Mouse (Mus musculus) stomach, embryonic 15.5 days (tissue): ENCODE data around the gene Ppfibp2. TPM values are rescaled to one million over a fixed set of nuclear protein-coding genes. Genes with fewer than 3 reads are reported as not detected.
A peak's percentile ranks its signal among the peaks of the same experiment; 100 is the strongest.

Experiments used
- ATAC-seq: fragments of 200-750 bp; cut with Nextera tagmentation; 2 replicates; pipeline ENCODE4 v1.8.0; 2017; ENCODE audit warnings: low read depth, moderate number of reproducible peaks, moderate TSS enrichment; ENCODE audit not compliant: insufficient read depth, low FRiP score
- H3K27ac ChIP-seq: fragments of 300-500 bp; sonication (generic); 2 replicates; pipeline ENCODE4 v1.5.1; 2015; ENCODE audit warnings: mild to moderate bottlenecking, inconsistent platforms
- H3K27me3 ChIP-seq: fragments of 300-500 bp; sonication (generic); replicated peaks from 2 replicates; pipeline ENCODE4 v1.6.1; 2015; ENCODE audit warnings: inconsistent platforms
- H3K36me3 ChIP-seq: fragments of 300-500 bp; sonication (generic); 2 replicates; pipeline ENCODE4 v1.6.1; 2015; ENCODE audit warnings: inconsistent platforms
- H3K4me1 ChIP-seq: fragments of 300-500 bp; sonication (generic); 2 replicates; pipeline ENCODE4 v1.6.1; 2015; ENCODE audit warnings: inconsistent platforms
- H3K4me2 ChIP-seq: fragments of 300-500 bp; sonication (generic); 2 replicates; pipeline ENCODE4 v1.6.1; 2015; ENCODE audit warnings: mild to moderate bottlenecking, inconsistent platforms
- H3K4me3 ChIP-seq: fragments of 300-500 bp; sonication (generic); replicated peaks from 2 replicates; pipeline ENCODE4 v1.5.1; 2015; ENCODE audit warnings: inconsistent platforms
- H3K9ac ChIP-seq: fragments of 300-500 bp; sonication (generic); 2 replicates; pipeline ENCODE4 v1.6.1; 2015; ENCODE audit warnings: inconsistent platforms
- H3K9me3 ChIP-seq: fragments of 300-500 bp; sonication (generic); 2 replicates; pipeline ENCODE4 v1.6.1; 2016; ENCODE audit warnings: inconsistent platforms
- WGBS: fragments of 180-500 bp; shearing (Covaris S2); methylation state at CpG from one replicate; pipeline ENCODE4 v1.1.7; 2015; 5-methylcytosine and 5-hydroxymethylcytosine counted together
- polyA plus RNA-seq: library from polyadenylated mRNA; unstranded; fragments of >200 nt; fragmentation: Nextera tagmentation; extraction: Ambion mirVana; gene quantifications from 2 replicates; pipeline ENCODE4 v1.2.1, GENCODE M21; 2015

The Ppfibp2 gene
- polyA plus RNA-seq, 1 experiment from 2014 or later: 13.7 TPM

- no peak for ATAC-seq
- Histone ChIP-seq H3K27me3 (no peaks in the 10 kb centered on the region), H3K4me3 (no peak overlapping the region), H3K9me3 (no peaks in the 10 kb centered on the region), H3K9ac (no peak overlapping the region), H3K27ac (no peak overlapping the region), H3K4me2 (no peak overlapping the region), H3K36me3 (no peaks in the 10 kb centered on the region), H3K4me1 (no peaks in the 10 kb centered on the region)
- WGBS: 74% methylated on average over 12 of the region's 12 CpGs
Measured at GRCm38 (mm10) chr7:107648937-107649688, 54.1 kb downstream of the Ppfibp2 start.

- ATAC-seq: no peak
- H3K4me2 ChIP-seq: no peak overlapping the region
- H3K9me3 ChIP-seq: no peaks in the 10 kb centered on the region
- no peaks in the 10 kb centered on the region for H3K36me3 ChIP-seq
- H3K4me3 ChIP-seq: no peak overlapping the region
- WGBS: 79% methylated on average over 7 of the region's 7 CpGs
- no peaks in the 10 kb centered on the region for H3K4me1 ChIP-seq
- H3K9ac ChIP-seq: no peak overlapping the region
- H3K27ac ChIP-seq: no peak overlapping the region
- H3K27me3 ChIP-seq: no peaks in the 10 kb centered on the region
Measured at GRCm38 (mm10) chr7:107649990-107650389, 55.0 kb downstream of the Ppfibp2 start.

- H3K36me3 ChIP-seq: no peaks in the 10 kb centered on the region
- no peak overlapping the region for H3K4me2 ChIP-seq
- ATAC-seq: no peak
- H3K27ac ChIP-seq: no peak overlapping the region
- H3K9me3 ChIP-seq: no peaks in the 10 kb centered on the region
- H3K4me3 ChIP-seq: no peak overlapping the region
- 56% methylated on average over 1 of the region's 1 CpGs for WGBS
- no peaks in the 10 kb centered on the region for H3K27me3 ChIP-seq
- no peaks in the 10 kb centered on the region for H3K4me1 ChIP-seq
- H3K9ac ChIP-seq: no peak overlapping the region
Measured at GRCm38 (mm10) chr7:107651821-107652220, 56.8 kb downstream of the Ppfibp2 start.

GRCm38 (mm10) chr7:107656451-107656850, 61.4 kb downstream of the Ppfibp2 start:
- WGBS: 64% methylated on average over 6 of the region's 6 CpGs

GRCm38 (mm10) chr7:107659186-107659918, 64.3 kb downstream of the Ppfibp2 start:
- Histone ChIP-seq H3K9me3 (no peaks in the 10 kb centered on the region), H3K4me3 (no peak overlapping the region), H3K4me2 (no peak overlapping the region), H3K36me3 (no peaks in the 10 kb centered on the region), H3K27me3 (no peaks in the 10 kb centered on the region), H3K27ac (no peak overlapping the region), H3K4me1 (peaks cover 18% of the 10 kb centered on the region), H3K9ac (no peak overlapping the region)
- WGBS: 69% methylated on average over 8 of the region's 8 CpGs
- ATAC-seq: no peak

More at GRCm38 (mm10) chr7:107656451-107656850, 61.4 kb downstream of the Ppfibp2 start:
- Histone ChIP-seq H3K4me1 (peaks cover 1% of the 10 kb centered on the region; the same call in 1 of the 2 replicates), H3K27ac (no peak overlapping the region), H3K4me2 (no peak overlapping the region), H3K4me3 (no peak overlapping the region), H3K36me3 (no peaks in the 10 kb centered on the region), H3K9ac (no peak overlapping the region), H3K9me3 (no peaks in the 10 kb centered on the region), H3K27me3 (no peaks in the 10 kb centered on the region)
- no peak for ATAC-seq

- ATAC-seq: peak; percentile 45; the same call in 1 of the 2 replicates
- Histone ChIP-seq H3K27ac (peak overlapping the region; percentile 73), H3K4me3 (no peak overlapping the region), H3K9ac (no peak overlapping the region), H3K9me3 (no peaks in the 10 kb centered on the region), H3K4me1 (peaks cover 34% of the 10 kb centered on the region), H3K27me3 (no peaks in the 10 kb centered on the region), H3K36me3 (no peaks in the 10 kb centered on the region), H3K4me2 (no peak overlapping the region)
- WGBS: 13% methylated on average over 8 of the region's 8 CpGs
Measured at GRCm38 (mm10) chr7:107661189-107661842, 66.3 kb downstream of the Ppfibp2 start.

- no peaks in the 10 kb centered on the region for H3K27me3 ChIP-seq
- 23% methylated on average over 5 of the region's 5 CpGs for WGBS
- no peak overlapping the region for H3K9ac ChIP-seq
- ATAC-seq: no peak
- H3K9me3 ChIP-seq: no peaks in the 10 kb centered on the region
- no peaks in the 10 kb centered on the region for H3K36me3 ChIP-seq
- peaks cover 40% of the 10 kb centered on the region for H3K4me1 ChIP-seq
- H3K4me2 ChIP-seq: no peak overlapping the region
- H3K4me3 ChIP-seq: no peak overlapping the region
- peak overlapping the region; percentile 81 for H3K27ac ChIP-seq
Measured at GRCm38 (mm10) chr7:107661843-107662281, 66.9 kb downstream of the Ppfibp2 start.

GRCm38 (mm10) chr7:107663621-107664020, 68.6 kb downstream of the Ppfibp2 start:
- no peak overlapping the region for H3K4me3 ChIP-seq
- no peak overlapping the region for H3K4me2 ChIP-seq
- no peaks in the 10 kb centered on the region for H3K27me3 ChIP-seq
- peak; percentile 24 for ATAC-seq
- peak overlapping the region; percentile 90 for H3K27ac ChIP-seq
- H3K9ac ChIP-seq: no peak overlapping the region
- H3K4me1 ChIP-seq: peaks cover 44% of the 10 kb centered on the region
- H3K9me3 ChIP-seq: no peaks in the 10 kb centered on the region
- 44% methylated on average over 6 of the region's 6 CpGs for WGBS
- no peaks in the 10 kb centered on the region for H3K36me3 ChIP-seq

GRCm38 (mm10) chr7:107664063-107665056, 69.4 kb downstream of the Ppfibp2 start:
- no peaks in the 10 kb centered on the region for H3K27me3 ChIP-seq
- peak; percentile 67 for ATAC-seq
- 26% methylated on average over 8 of the region's 8 CpGs for WGBS
- peak overlapping the region; percentile 57 for H3K4me2 ChIP-seq
- H3K4me3 ChIP-seq: peak overlapping the region; percentile 39
- peaks cover 44% of the 10 kb centered on the region for H3K4me1 ChIP-seq
- peak overlapping the region; percentile 90 for H3K27ac ChIP-seq
- H3K9ac ChIP-seq: no peak overlapping the region
- H3K36me3 ChIP-seq: no peaks in the 10 kb centered on the region
- no peaks in the 10 kb centered on the region for H3K9me3 ChIP-seq

GRCm38 (mm10) chr7:107665221-107665585, 70.2 kb downstream of the Ppfibp2 start:
- ATAC-seq: no peak
- Histone ChIP-seq H3K27me3 (no peaks in the 10 kb centered on the region), H3K4me2 (peak overlapping the region; percentile 57), H3K4me3 (peak overlapping the region; percentile 39), H3K4me1 (peaks cover 44% of the 10 kb centered on the region), H3K27ac (peak overlapping the region; percentile 90), H3K36me3 (no peaks in the 10 kb centered on the region), H3K9me3 (no peaks in the 10 kb centered on the region), H3K9ac (peak overlapping the region; percentile 7; the same call in 1 of the 2 replicates)
- WGBS: 20% methylated on average over 4 of the region's 4 CpGs
